Mouse (Mus musculus): ENCODE measurements around the gene Mfap2.

DNA sequence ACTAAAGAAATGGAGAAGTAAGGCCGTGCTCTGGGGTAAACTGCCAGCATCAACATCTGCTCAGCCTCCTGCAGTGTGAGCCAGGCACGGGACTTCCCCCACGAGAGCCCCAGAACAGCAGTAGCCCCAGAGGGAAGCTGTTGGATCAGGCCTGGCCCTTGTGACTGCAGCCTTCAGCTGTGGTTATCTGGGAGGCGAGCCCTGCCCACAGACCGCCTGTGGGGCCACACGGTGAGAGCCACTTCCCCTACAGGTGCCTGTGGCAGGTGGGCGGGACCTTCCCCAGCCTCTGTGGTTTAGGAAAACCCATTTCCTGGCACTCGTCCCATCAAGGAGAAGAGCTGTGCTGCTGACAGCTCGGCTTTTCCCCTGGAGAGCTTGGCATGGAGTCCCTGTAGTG is 26.8 kb upstream of the Mfap2 start:
- no peak for TF ChIP-seq POLR2A (IDR thresholded peaks at IDR 0.05; ENCODE audit: low read depth, low read length)
- no peak for TF ChIP-seq CTCF (IDR thresholded peaks at IDR 0.05; ENCODE audit: borderline replicate concordance, insufficient read depth, low read length)

All from embryonic fibroblast, embryonic 13.5 days (primary cell).